Mouse (Mus musculus) heart, embryonic 16.5 days (tissue): ENCODE measurements around the gene Angpt4. TPM values are rescaled to one million over a fixed set of nuclear protein-coding genes. Genes with fewer than 3 reads are reported as not detected.

Experiments
- ATAC-seq: fragments of 200-750 bp; cut with Nextera tagmentation; replicated peaks from 2 replicates; pipeline ENCODE4 v1.8.0; 2017; ENCODE audit warnings: moderate number of reproducible peaks; ENCODE audit not compliant: insufficient read depth, low FRiP score; ENCODE audit errors: extremely low read depth
- H3K27ac ChIP-seq: fragments of 300-500 bp; sonication (generic); 2 replicates; pipeline ENCODE4 v1.5.1; 2014; ENCODE audit warnings: mild to moderate bottlenecking, low read length, control low read depth, moderate library complexity
- H3K27me3 ChIP-seq: fragments of 300-500 bp; sonication (generic); 2 replicates; pipeline ENCODE4 v1.6.1; 2014; ENCODE audit warnings: low read length, mixed read lengths; ENCODE audit not compliant: control insufficient read depth, insufficient read depth
- H3K36me3 ChIP-seq: fragments of 300-500 bp; sonication (generic); 2 replicates; pipeline ENCODE4 v1.6.1; 2014; ENCODE audit not compliant: control insufficient read depth, insufficient read depth
- H3K4me1 ChIP-seq: fragments of 300-500 bp; sonication (generic); 2 replicates; pipeline ENCODE4 v1.6.1; 2014; ENCODE audit warnings: low read length, mixed read lengths; ENCODE audit not compliant: control insufficient read depth, insufficient read depth
- H3K4me2 ChIP-seq: fragments of 300-500 bp; sonication (generic); 2 replicates; pipeline ENCODE4 v1.6.1; 2014; ENCODE audit warnings: low read depth, mild to moderate bottlenecking, control low read depth, low read length
- H3K4me3 ChIP-seq: fragments of 300-500 bp; sonication (generic); 2 replicates; pipeline ENCODE4 v1.5.1; 2014; ENCODE audit warnings: mild to moderate bottlenecking, control low read depth, low read length
- H3K9ac ChIP-seq: fragments of 300-500 bp; sonication (generic); 2 replicates; pipeline ENCODE4 v1.6.1; 2014; ENCODE audit warnings: low read length, control low read depth
- H3K9me3 ChIP-seq: fragments of 300-500 bp; sonication (generic); replicated peaks from 2 replicates; pipeline ENCODE4 v1.6.1; 2016; ENCODE audit warnings: low read length; ENCODE audit not compliant: control insufficient read depth
- WGBS: fragments of 180-500 bp; shearing (Covaris S2); extraction: QIAGEN DNeasy Blood & Tissue Kit; methylation state at CpG from one replicate; pipeline ENCODE4 v1.1.7; 2014; 5-methylcytosine and 5-hydroxymethylcytosine counted together
- polyA plus RNA-seq: library from polyadenylated mRNA; unstranded; fragments of >200 nt; fragmentation: Nextera tagmentation; extraction: Ambion mirVana; gene quantifications from 2 replicates; pipeline ENCODE4 v1.2.1, GENCODE M21; 2015

The Angpt4 gene
- polyA plus RNA-seq, 1 experiment from 2014 or later, result 2.0 TPM

DNA sequence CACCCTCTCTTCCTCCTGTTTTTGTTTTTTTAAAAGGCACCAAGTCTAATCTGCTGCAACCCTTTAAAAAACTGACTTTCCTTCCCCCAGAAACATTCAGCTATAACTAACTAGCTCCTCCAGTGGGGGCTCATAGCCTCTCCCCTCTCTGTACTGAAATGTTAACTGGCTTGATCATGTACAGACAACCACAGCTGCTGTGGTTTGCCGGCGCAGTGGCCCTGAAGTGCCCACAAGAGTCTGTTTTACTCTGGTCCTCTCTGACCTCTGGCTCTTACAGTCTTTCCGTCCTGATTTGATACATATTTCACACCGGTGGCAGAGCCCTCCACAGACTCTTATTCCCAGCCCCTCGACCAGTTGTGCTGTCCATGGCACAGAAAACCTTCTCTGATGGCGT, 70.3 kb downstream of the Angpt4 start:
- 67% methylated on average over 6 of the region's 6 CpGs for WGBS

GRCm38 (mm10) chr2:151982476-151982875, 71.5 kb downstream of the Angpt4 start:
- no peak overlapping the region for H3K9ac ChIP-seq
- ATAC-seq, result no peak

More for the DNA sequence above, 70.3 kb downstream of the Angpt4 start:
- Histone ChIP-seq H3K4me3 (no peak overlapping the region), H3K36me3 (no peaks in the 10 kb centered on the region), H3K4me2 (no peak overlapping the region), H3K9ac (no peak overlapping the region), H3K27ac (no peak overlapping the region), H3K4me1 (peaks cover 17% of the 10 kb centered on the region), H3K9me3 (no peaks in the 10 kb centered on the region), H3K27me3 (no peaks in the 10 kb centered on the region)
- ATAC-seq, result no peak

GRCm38 (mm10) chr2:151984019-151984418, 73.0 kb downstream of the Angpt4 start:
- Histone ChIP-seq H3K4me3 (no peak overlapping the region), H3K27me3 (peaks cover 2% of the 10 kb centered on the region; the same call in 1 of the 2 replicates), H3K4me1 (peaks cover 9% of the 10 kb centered on the region), H3K36me3 (no peaks in the 10 kb centered on the region), H3K9ac (no peak overlapping the region), H3K4me2 (no peak overlapping the region), H3K27ac (no peak overlapping the region), H3K9me3 (no peaks in the 10 kb centered on the region)
- ATAC-seq, result no peak
- 69% methylated on average over 9 of the region's 9 CpGs for WGBS

More at GRCm38 (mm10) chr2:151982476-151982875, 71.5 kb downstream of the Angpt4 start:
- Histone ChIP-seq H3K4me1 (peaks cover 17% of the 10 kb centered on the region), H3K36me3 (no peaks in the 10 kb centered on the region), H3K27me3 (no peaks in the 10 kb centered on the region), H3K4me2 (no peak overlapping the region), H3K4me3 (no peak overlapping the region), H3K9me3 (no peaks in the 10 kb centered on the region), H3K27ac (no peak overlapping the region)

GRCm38 (mm10) chr2:151985426-151986172, 74.6 kb downstream of the Angpt4 start:
- H3K27ac ChIP-seq, result no peak overlapping the region
- H3K4me2 ChIP-seq, result no peak overlapping the region
- H3K9me3 ChIP-seq, result no peaks in the 10 kb centered on the region
- H3K4me3 ChIP-seq, result no peak overlapping the region
- no peak overlapping the region for H3K9ac ChIP-seq
- 60% methylated on average over 7 of the region's 7 CpGs for WGBS
- H3K27me3 ChIP-seq, result peaks cover 2% of the 10 kb centered on the region; the same call in 1 of the 2 replicates
- no peaks in the 10 kb centered on the region for H3K36me3 ChIP-seq
- no peak for ATAC-seq
- peaks cover under 1% of the 10 kb centered on the region; the same call in 1 of the 2 replicates for H3K4me1 ChIP-seq

DNA sequence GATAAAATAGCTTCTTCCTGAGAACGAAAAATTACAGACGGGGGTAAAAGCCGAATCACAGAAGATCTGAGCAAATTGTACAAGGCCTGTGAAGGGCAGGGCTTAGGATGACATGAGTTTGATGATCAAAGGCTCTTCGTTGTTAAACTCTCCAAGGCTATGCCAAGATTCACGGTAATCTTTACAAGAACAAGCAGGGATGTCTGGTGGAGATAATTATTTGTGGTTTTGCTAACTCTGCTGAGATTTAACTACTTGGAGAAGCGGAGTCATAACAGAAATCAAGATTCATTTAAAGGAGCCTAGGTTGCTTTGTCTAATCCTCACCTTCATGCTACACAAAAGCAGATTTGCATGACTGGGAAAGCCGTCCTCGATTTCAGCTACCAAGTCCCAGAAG, 75.9 kb downstream of the Angpt4 start:
- no peak overlapping the region for H3K9ac ChIP-seq
- 71% methylated on average over 8 of the region's 8 CpGs for WGBS
- H3K9me3 ChIP-seq, result no peaks in the 10 kb centered on the region
- no peak overlapping the region for H3K27ac ChIP-seq
- peaks cover 7% of the 10 kb centered on the region; the same call in 1 of the 2 replicates for H3K27me3 ChIP-seq
- no peak overlapping the region for H3K4me3 ChIP-seq
- no peak for ATAC-seq
- no peak overlapping the region for H3K4me2 ChIP-seq
- no peaks in the 10 kb centered on the region for H3K36me3 ChIP-seq
- H3K4me1 ChIP-seq, result no peaks in the 10 kb centered on the region

GRCm38 (mm10) chr2:151988978-151989377, 78.0 kb downstream of the Angpt4 start:
- no peak for ATAC-seq
- Histone ChIP-seq H3K9me3 (no peaks in the 10 kb centered on the region), H3K27ac (no peak overlapping the region), H3K4me2 (no peak overlapping the region), H3K4me1 (no peaks in the 10 kb centered on the region), H3K36me3 (no peaks in the 10 kb centered on the region), H3K9ac (no peak overlapping the region), H3K4me3 (no peak overlapping the region), H3K27me3 (peaks cover 15% of the 10 kb centered on the region)
- 65% methylated on average over 2 of the region's 2 CpGs for WGBS

DNA sequence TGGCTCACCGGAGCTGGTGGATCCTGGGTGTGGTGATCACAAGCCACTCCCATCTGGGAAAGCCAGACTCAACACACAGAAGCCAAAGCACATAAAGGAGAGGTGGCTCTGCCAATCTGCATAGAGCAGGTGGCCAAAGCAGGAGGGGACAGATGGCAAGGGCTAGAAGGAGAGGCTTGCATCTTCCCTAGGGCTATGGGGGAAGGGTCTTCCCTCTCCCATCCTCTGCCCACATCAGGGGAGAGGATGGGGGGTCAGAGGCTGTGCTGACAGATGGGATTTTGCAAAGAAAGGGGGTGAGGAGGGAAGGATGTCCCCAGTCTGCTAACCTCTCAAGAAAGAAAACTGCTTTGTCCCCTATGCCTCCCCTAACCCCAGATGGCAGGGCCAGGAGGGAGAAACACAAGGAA, 80.0 kb downstream of the Angpt4 start:
- WGBS, result 38% methylated on average over 1 of the region's 1 CpGs

DNA sequence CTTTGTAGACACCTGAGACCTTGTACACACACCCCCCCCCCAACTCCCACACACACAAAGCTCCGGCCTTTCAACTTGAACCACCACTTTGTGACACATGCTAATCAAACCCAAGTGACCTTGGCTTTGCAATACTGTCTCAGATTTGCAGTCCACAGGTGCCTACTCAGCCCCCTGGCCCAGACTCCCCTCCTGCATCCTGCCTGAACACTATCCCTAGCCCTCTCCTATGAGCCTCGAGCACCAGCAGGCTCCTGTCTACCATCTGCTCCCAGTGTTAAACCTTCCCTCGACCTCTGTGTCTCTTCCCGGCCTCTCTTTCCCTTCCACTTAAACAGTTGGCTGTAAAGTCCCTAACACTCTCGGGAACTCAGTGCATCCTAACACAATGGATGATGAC, 80.4 kb downstream of the Angpt4 start:
- Histone ChIP-seq H3K9ac (no peak overlapping the region), H3K27ac (no peak overlapping the region), H3K27me3 (peaks cover 29% of the 10 kb centered on the region), H3K4me3 (no peak overlapping the region), H3K4me1 (0 out of 2 replicates have a peak, but pooled peaks cover 2% of the 10 kb centered on the region), H3K4me2 (no peak overlapping the region), H3K9me3 (no peaks in the 10 kb centered on the region), H3K36me3 (no peaks in the 10 kb centered on the region)
- ATAC-seq, result no peak
- WGBS, result 43% methylated on average over 5 of the region's 5 CpGs

More for the DNA sequence above, 80.0 kb downstream of the Angpt4 start:
- Histone ChIP-seq H3K4me2 (no peak overlapping the region), H3K27me3 (peaks cover 24% of the 10 kb centered on the region), H3K9ac (no peak overlapping the region), H3K36me3 (no peaks in the 10 kb centered on the region), H3K4me3 (no peak overlapping the region), H3K4me1 (0 out of 2 replicates have a peak, but pooled peaks cover 2% of the 10 kb centered on the region), H3K9me3 (no peaks in the 10 kb centered on the region), H3K27ac (no peak overlapping the region)
- ATAC-seq, result no peak

- Histone ChIP-seq H3K4me1 (peaks cover 3% of the 10 kb centered on the region; the same call in 1 of the 2 replicates), H3K27ac (no peak overlapping the region), H3K4me3 (no peak overlapping the region; the same call in 1 of the 2 replicates), H3K36me3 (no peaks in the 10 kb centered on the region), H3K9ac (no peak overlapping the region), H3K27me3 (peaks cover 44% of the 10 kb centered on the region), H3K4me2 (peak overlapping the region; percentile 47), H3K9me3 (no peaks in the 10 kb centered on the region)
- WGBS, result 7% methylated on average over 22 of the region's 22 CpGs
- no peak; the same call in 1 of the 2 replicates for ATAC-seq
These were observed 83.5 kb downstream of the Angpt4 start for GRCm38 (mm10) chr2:151994350-151995122.
